Mouse (Mus musculus) MEL (cell line): ENCODE data around the gene Iscu. TPM values are rescaled to one million over a fixed set of nuclear protein-coding genes. Genes with fewer than 3 reads are reported as not detected.

Experiments used
- DNase-seq: peaks from one replicate; pipeline ENCODE4 v3.0.0; 2011; ENCODE audit warnings: low read depth, low spot score
- H3K27ac ChIP-seq: 2 replicates; pipeline ENCODE4 v1.5.1; 2012; ENCODE audit warnings: low read depth, mild to moderate bottlenecking, control low read depth, low read length, moderate library complexity; ENCODE audit not compliant: control insufficient read depth
- H3K27me3 ChIP-seq, 2 experiments: fragments of 150-350 bp in 1 of 2; sonication (generic) in 1 of 2; 2 replicates each; pipeline ENCODE4 v1.6.1; 2012; ENCODE audit warnings: low read length in 2 of 2, mild to moderate bottlenecking in 2 of 2, improper control_type of control experiment in 1 of 2, moderate library complexity in 1 of 2; ENCODE audit not compliant: insufficient read depth in 2 of 2, control insufficient read depth in 1 of 2
- H3K36me3 ChIP-seq, 2 experiments: 2 replicates each; pipeline ENCODE4 v1.6.1; 2012 to 2014; ENCODE audit warnings: low read length in 2 of 2, improper control_type of control experiment in 1 of 2, inconsistent platforms in 1 of 2, mild to moderate bottlenecking in 1 of 2; ENCODE audit not compliant: insufficient read depth in 2 of 2, control insufficient read depth in 1 of 2
- H3K4me1 ChIP-seq, 2 experiments: fragments of 150-350 bp in 1 of 2; sonication (generic) in 1 of 2; 2 replicates each; pipeline ENCODE4 v1.6.1; 2012; ENCODE audit warnings: low read length in 2 of 2, improper control_type of control experiment in 1 of 2, mild to moderate bottlenecking in 1 of 2; ENCODE audit not compliant: insufficient read depth in 2 of 2, control insufficient read depth in 1 of 2
- H3K4me3 ChIP-seq, 2 experiments: fragments of 150-350 bp in 1 of 2; sonication (generic) in 1 of 2; 2 replicates each; pipeline ENCODE4 v1.5.1; 2012; ENCODE audit warnings: low read depth in 2 of 2, low read length in 2 of 2, mild to moderate bottlenecking in 2 of 2, moderate library complexity in 2 of 2, control low read depth in 1 of 2, improper control_type of control experiment in 1 of 2; ENCODE audit not compliant: control insufficient read depth in 1 of 2, insufficient read depth in 1 of 2
- H3K79me2 ChIP-seq: 2 replicates; pipeline ENCODE4 v1.6.1; 2012; ENCODE audit warnings: mild to moderate bottlenecking, low read length, moderate library complexity; ENCODE audit not compliant: control insufficient read depth, poor library complexity, insufficient read depth
- H3K9ac ChIP-seq: 2 replicates; pipeline ENCODE4 v1.6.1; 2012; ENCODE audit warnings: low read depth, mild to moderate bottlenecking, control low read depth, low read length, moderate library complexity; ENCODE audit not compliant: control insufficient read depth, poor library complexity, severe bottlenecking
- H3K9me3 ChIP-seq: fragments of 150-350 bp; sonication (generic); replicated peaks from 2 replicates; pipeline ENCODE4 v1.6.1; 2012; ENCODE audit warnings: mild to moderate bottlenecking, low read length, improper control_type of control experiment, moderate library complexity; ENCODE audit not compliant: insufficient read depth
- BHLHE40 ChIP-seq: IDR thresholded peaks from 2 replicates; pipeline ENCODE4 v1.6.1; 2012; ENCODE audit warnings: low read depth, mild to moderate bottlenecking, inconsistent platforms, low read length, improper control_type of control experiment, borderline replicate concordance
- CHD2 ChIP-seq: IDR thresholded peaks from 2 replicates; pipeline ENCODE4 v1.6.1; 2011; ENCODE audit warnings: low read length, improper control_type of control experiment
- CTCF ChIP-seq, 3 experiments: IDR thresholded peaks in 2 of 3; conservative IDR thresholded peaks in 1 of 3; 2 replicates each; pipeline ENCODE4 v1.5.1; 2011 to 2012; ENCODE audit warnings: low read length in 3 of 3, low read depth in 2 of 3, mild to moderate bottlenecking in 2 of 3, improper control_type of control experiment in 1 of 3, inconsistent platforms in 1 of 3, mixed read lengths in 1 of 3, moderate library complexity in 1 of 3; ENCODE audit not compliant: control insufficient read depth in 1 of 3, insufficient read depth in 1 of 3, poor library complexity in 1 of 3, severe bottlenecking in 1 of 3
- ELF1 ChIP-seq: IDR thresholded peaks from 2 replicates; pipeline ENCODE4 v1.6.1; 2014; ENCODE audit warnings: low read depth, mild to moderate bottlenecking, inconsistent platforms, low read length, improper control_type of control experiment, moderate library complexity
- EP300 ChIP-seq, 2 experiments: IDR thresholded peaks; 2 replicates each; pipeline ENCODE4 v1.6.1; 2011; ENCODE audit warnings: improper control_type of control experiment in 2 of 2, low read length in 2 of 2, low read depth in 1 of 2, mild to moderate bottlenecking in 1 of 2
- HCFC1 ChIP-seq: IDR thresholded peaks from 2 replicates; pipeline ENCODE4 v1.6.1; 2012; ENCODE audit warnings: low read depth, mild to moderate bottlenecking, inconsistent platforms, low read length, improper control_type of control experiment, moderate library complexity
- MAFK ChIP-seq: IDR thresholded peaks from 2 replicates; pipeline ENCODE4 v1.6.1; 2011; ENCODE audit warnings: low read depth, mild to moderate bottlenecking, low read length, improper control_type of control experiment, borderline replicate concordance
- MAX ChIP-seq: IDR thresholded peaks from 2 replicates; pipeline ENCODE4 v1.6.1; 2011; ENCODE audit warnings: low read length, improper control_type of control experiment
- MAZ ChIP-seq: IDR thresholded peaks from 2 replicates; pipeline ENCODE4 v1.6.1; 2012; ENCODE audit warnings: low read depth, mild to moderate bottlenecking, inconsistent platforms, low read length, improper control_type of control experiment
- MXI1 ChIP-seq: IDR thresholded peaks from 2 replicates; pipeline ENCODE4 v1.6.1; 2011; ENCODE audit warnings: mild to moderate bottlenecking, low read depth, low read length, improper control_type of control experiment
- NELFE ChIP-seq: IDR thresholded peaks from 2 replicates; pipeline ENCODE4 v1.6.1; 2011; ENCODE audit warnings: low read depth, low read length, improper control_type of control experiment
- NRF1 ChIP-seq: IDR thresholded peaks from 2 replicates; pipeline ENCODE4 v1.6.1; 2014; ENCODE audit warnings: low read depth, mild to moderate bottlenecking, inconsistent platforms, low read length, improper control_type of control experiment, moderate library complexity; ENCODE audit not compliant: poor library complexity, insufficient read depth, severe bottlenecking
- POLR2AphosphoS2 ChIP-seq: IDR thresholded peaks from 2 replicates; pipeline ENCODE4 v1.6.1; 2011; ENCODE audit warnings: low read length, improper control_type of control experiment
- POLR2AphosphoS5 ChIP-seq: IDR thresholded peaks from 2 replicates; pipeline ENCODE4 v1.6.1; 2012; ENCODE audit warnings: low read depth, borderline replicate concordance, mild to moderate bottlenecking, inconsistent platforms, low read length, moderate library complexity, mixed read lengths
- RAD21 ChIP-seq: IDR thresholded peaks from 2 replicates; pipeline ENCODE4 v1.6.1; 2011; ENCODE audit warnings: mild to moderate bottlenecking, low read depth, low read length, improper control_type of control experiment
- RCOR1 ChIP-seq: IDR thresholded peaks from 2 replicates; pipeline ENCODE4 v1.6.1; 2012; ENCODE audit warnings: low read depth, mild to moderate bottlenecking, inconsistent platforms, low read length, improper control_type of control experiment
- SIN3A ChIP-seq: IDR thresholded peaks from 2 replicates; pipeline ENCODE4 v1.6.1; 2012; ENCODE audit warnings: low read length, improper control_type of control experiment, inconsistent platforms
- TAL1 ChIP-seq: IDR thresholded peaks from 2 replicates; pipeline ENCODE4 v1.6.1; 2012; ENCODE audit warnings: mild to moderate bottlenecking, inconsistent platforms, low read length, moderate library complexity, mixed read lengths
- TBP ChIP-seq: IDR thresholded peaks from 2 replicates; pipeline ENCODE4 v1.8.0; 2011; ENCODE audit warnings: low read depth, low read length, improper control_type of control experiment
- TCF12 ChIP-seq: IDR thresholded peaks from 2 replicates; pipeline ENCODE4 v1.6.1; 2014; ENCODE audit warnings: low read depth, mild to moderate bottlenecking, inconsistent platforms, low read length, improper control_type of control experiment, moderate library complexity
- USF1 ChIP-seq: IDR thresholded peaks from 2 replicates; pipeline ENCODE4 v1.6.1; 2014; ENCODE audit warnings: low read depth, mild to moderate bottlenecking, inconsistent platforms, low read length, improper control_type of control experiment, moderate library complexity
- USF2 ChIP-seq, 2 experiments: IDR thresholded peaks; 2 replicates each; pipeline ENCODE4 v1.6.1; 2011 to 2012; ENCODE audit warnings: improper control_type of control experiment in 2 of 2, low read length in 2 of 2, borderline replicate concordance in 1 of 2, inconsistent platforms in 1 of 2, low read depth in 1 of 2, mild to moderate bottlenecking in 1 of 2; ENCODE audit not compliant: insufficient read depth in 1 of 2
- ZC3H11A ChIP-seq: IDR thresholded peaks from 2 replicates; pipeline ENCODE4 v1.6.1; 2012; ENCODE audit warnings: low read depth, mild to moderate bottlenecking, inconsistent platforms, low read length, improper control_type of control experiment
- ZKSCAN1 ChIP-seq: IDR thresholded peaks from 2 replicates; pipeline ENCODE4 v1.6.1; 2012; ENCODE audit warnings: low read depth, mild to moderate bottlenecking, inconsistent platforms, low read length, improper control_type of control experiment, moderate library complexity
- ZMIZ1 ChIP-seq: IDR thresholded peaks from 2 replicates; pipeline ENCODE4 v1.6.1; 2012; ENCODE audit warnings: low read depth, mild to moderate bottlenecking, inconsistent platforms, low read length, improper control_type of control experiment, moderate library complexity
- ZNF384 ChIP-seq: IDR thresholded peaks from 2 replicates; pipeline ENCODE4 v1.6.1; 2012; ENCODE audit warnings: low read depth, mild to moderate bottlenecking, inconsistent platforms, low read length, improper control_type of control experiment
- polyA plus RNA-seq, 2 experiments: library from polyadenylated mRNA; stranded (reverse) in 1 of 2; unstranded in 1 of 2; fragments of >175 nt in 1 of 2; fragments of >200 nt in 1 of 2; gene quantifications; 2 replicates each; pipeline versions ENCODE4 v1.2.1 to v1.2.4; 2012; ENCODE audit warnings: low replicate concordance in 2 of 2, low read depth in 1 of 2; ENCODE audit not compliant: insufficient read length in 2 of 2, insufficient read depth in 1 of 2, missing spikeins in 1 of 2
- total RNA-seq: library from RNA; depleted of rRNA; stranded (reverse); fragments of 300-350 nt; gene quantifications from 2 replicates; pipeline ENCODE4 v1.2.3, GENCODE M21; 2012

The Iscu gene
- total and polyA plus RNA-seq, 3 experiments, result 95.7 to 150 TPM; not detected in 1

DNA sequence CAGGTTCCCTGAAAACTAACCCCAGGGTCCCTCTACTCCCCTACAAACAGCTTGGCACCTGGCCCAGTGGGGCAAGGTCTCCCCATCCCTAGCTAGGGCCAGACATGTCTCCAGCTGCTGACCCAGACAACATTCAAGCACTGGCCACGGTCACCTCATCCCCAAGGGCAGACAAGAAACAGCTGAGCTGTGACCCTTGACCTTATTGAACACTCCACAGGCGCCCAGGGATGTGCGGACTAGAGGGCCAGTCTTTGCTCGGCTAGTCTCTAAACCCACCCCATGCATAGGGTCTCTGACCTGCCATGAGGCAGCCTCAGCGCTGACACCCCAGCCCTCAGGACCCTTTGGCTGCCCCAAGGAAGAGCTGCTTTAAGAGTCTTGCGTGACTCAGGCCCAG lies 16.1 kb downstream of the Iscu start:
- Histone ChIP-seq H3K9ac (no peak overlapping the region), H3K9me3 (no peaks in the 10 kb centered on the region), H3K36me3 (no peaks in the 10 kb centered on the region; a peak in 1 of 4 replicates), H3K27ac (no peak overlapping the region), H3K27me3 (no peaks in the 10 kb centered on the region), H3K4me3 (no peak overlapping the region), H3K79me2 (no peaks in the 10 kb centered on the region), H3K4me1 (peaks cover 0 to 7% of the 10 kb centered on the region in 2 experiments; a peak in 1 of 4 replicates)
- TF ChIP-seq CTCF (IDR thresholded peaks at IDR 0.05 in 2 of 3, conservative IDR thresholded peaks at IDR 0.05 in 1 of 3; ENCODE audit: control insufficient read depth in 1 of 3, insufficient read depth in 1 of 3, low read depth in 2 of 3, low read length in 3 of 3, poor library complexity in 1 of 3, severe bottlenecking in 1 of 3), result no peak
- TF ChIP-seq EP300 (IDR thresholded peaks at IDR 0.05; ENCODE audit: low read depth in 1 of 2, low read length in 2 of 2), result no peak
- TF ChIP-seq TBP, result no peak
- no peak for TF ChIP-seq USF2 (IDR thresholded peaks at IDR 0.05; ENCODE audit: borderline replicate concordance in 1 of 2, insufficient read depth in 1 of 2, low read depth in 1 of 2, low read length in 2 of 2)
- TF ChIP-seq TCF12, result no peak
- no peak for TF ChIP-seq RCOR1
- no peak for TF ChIP-seq MXI1
- TF ChIP-seq MAZ, result no peak
- TF ChIP-seq ELF1, result no peak
- TF ChIP-seq RAD21, result no peak
- no peak for TF ChIP-seq ZKSCAN1
- no peak for TF ChIP-seq POLR2AphosphoS5
- TF ChIP-seq CHD2, result no peak
- TF ChIP-seq ZC3H11A, result no peak
- TF ChIP-seq ZNF384, result no peak
- TF ChIP-seq ZMIZ1, result no peak
- TF ChIP-seq POLR2AphosphoS2, result no peak
- no peak for DNase-seq

DNA sequence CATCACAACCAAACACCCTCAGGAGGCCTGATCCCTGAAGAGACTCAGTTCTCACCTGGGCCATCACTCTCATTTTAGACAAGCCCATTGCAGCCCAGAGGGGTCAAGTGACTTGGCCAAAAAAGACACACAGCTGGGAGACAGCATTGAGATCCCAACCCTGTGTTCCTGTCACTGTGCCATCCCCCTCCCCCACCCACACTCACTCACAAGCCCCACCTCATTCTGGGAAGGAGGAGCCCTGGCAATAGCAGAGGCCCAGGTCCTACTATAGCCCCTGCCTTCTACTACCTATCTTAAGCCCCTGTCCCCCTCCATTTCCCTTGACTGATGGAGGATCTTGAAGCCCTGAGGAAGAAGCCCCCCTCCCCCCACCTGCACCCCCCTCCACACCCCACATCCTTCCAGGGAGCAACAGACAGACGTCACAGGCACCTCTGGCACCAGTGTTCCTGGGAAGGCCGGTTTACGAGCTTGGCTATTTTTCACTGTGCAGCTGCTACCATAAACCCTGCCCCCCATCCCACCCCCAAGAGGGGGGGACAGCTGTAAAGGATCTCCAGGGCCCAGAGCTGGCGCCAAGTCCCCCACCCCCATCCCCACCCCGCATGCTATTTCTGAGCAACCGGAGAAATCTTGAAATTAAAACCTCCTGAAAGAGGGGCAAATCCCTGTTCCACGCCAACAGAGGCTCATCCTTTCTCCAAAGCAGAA lies 16.7 kb downstream of the Iscu start:
- H3K79me2 ChIP-seq, result no peaks in the 10 kb centered on the region
- H3K4me1 ChIP-seq, result peaks cover 0 to 7% of the 10 kb centered on the region in 2 experiments; a peak in 1 of 4 replicates
- H3K27me3 ChIP-seq, result no peaks in the 10 kb centered on the region
- no peak overlapping the region for H3K9ac ChIP-seq
- DNase-seq, result no peak
- no peak overlapping the region for H3K4me3 ChIP-seq
- H3K27ac ChIP-seq, result no peak overlapping the region
- H3K9me3 ChIP-seq, result no peaks in the 10 kb centered on the region
- H3K36me3 ChIP-seq, result no peaks in the 10 kb centered on the region; a peak in 1 of 4 replicates
- TF ChIP-seq NRF1, result no peak
- TF ChIP-seq MAFK, result no peak
- no peak for TF ChIP-seq MAX
- no peak for TF ChIP-seq USF1
- no peak for TF ChIP-seq SIN3A
- TF ChIP-seq NELFE, result no peak
- no peak for TF ChIP-seq TBP
- no peak for TF ChIP-seq ZC3H11A
- no peak for TF ChIP-seq CHD2
- TF ChIP-seq BHLHE40, result no peak
- no peak for TF ChIP-seq TAL1
- no peak for TF ChIP-seq MXI1
- TF ChIP-seq ZMIZ1, result no peak
- no peak for TF ChIP-seq HCFC1
- no peak for TF ChIP-seq POLR2AphosphoS2
